Mouse (Mus musculus) stomach, embryonic 14.5 days (tissue): ENCODE measurements around the gene Emilin1. TPM values are rescaled to one million over a fixed set of nuclear protein-coding genes. Genes with fewer than 3 reads are reported as not detected.

Experiments
- ATAC-seq: fragments of 200-750 bp; cut with Nextera tagmentation; 2 replicates; pipeline ENCODE4 v1.8.0; 2017; ENCODE audit warnings: low read depth, moderate TSS enrichment; ENCODE audit not compliant: insufficient number of reproducible peaks, insufficient read depth, low FRiP score
- H3K27ac ChIP-seq: fragments of 300-500 bp; sonication (generic); 2 replicates; pipeline ENCODE4 v1.5.1; 2014; ENCODE audit warnings: mild to moderate bottlenecking, low read length, moderate library complexity, mixed read lengths
- H3K27me3 ChIP-seq: fragments of 300-500 bp; sonication (generic); 2 replicates; pipeline ENCODE4 v1.6.1; 2014; ENCODE audit warnings: low read length, control low read depth, mixed read lengths; ENCODE audit not compliant: control insufficient read depth, insufficient read depth
- H3K36me3 ChIP-seq: fragments of 300-500 bp; sonication (generic); 2 replicates; pipeline ENCODE4 v1.6.1; 2014; ENCODE audit warnings: mild to moderate bottlenecking, control low read depth, low read length, moderate library complexity, mixed read lengths; ENCODE audit not compliant: control insufficient read depth, insufficient read depth
- H3K4me1 ChIP-seq: fragments of 300-500 bp; sonication (generic); 2 replicates; pipeline ENCODE4 v1.6.1; 2014; ENCODE audit warnings: low read length, control low read depth, mixed read lengths; ENCODE audit not compliant: control insufficient read depth, insufficient read depth
- H3K4me2 ChIP-seq: fragments of 300-500 bp; sonication (generic); replicated peaks from 2 replicates; pipeline ENCODE4 v1.6.1; 2014; ENCODE audit warnings: low read depth, low read length, control low read depth
- H3K4me3 ChIP-seq: fragments of 300-500 bp; sonication (generic); 2 replicates; pipeline ENCODE4 v1.5.1; 2014; ENCODE audit warnings: low read depth, low read length, control low read depth
- H3K9ac ChIP-seq: fragments of 300-500 bp; sonication (generic); replicated peaks from 2 replicates; pipeline ENCODE4 v1.6.1; 2014; ENCODE audit warnings: low read depth, mild to moderate bottlenecking, control low read depth, low read length, moderate library complexity, mixed read lengths
- H3K9me3 ChIP-seq: fragments of 300-500 bp; sonication (generic); 2 replicates; pipeline ENCODE4 v1.6.1; 2016; ENCODE audit warnings: low read depth, low read length, control low read depth; ENCODE audit not compliant: control insufficient read depth
- WGBS: fragments of 180-500 bp; shearing (Covaris S2); extraction: QIAGEN DNeasy Blood & Tissue Kit; methylation state at CpG from one replicate; pipeline ENCODE4 v1.1.7; 2014; 5-methylcytosine and 5-hydroxymethylcytosine counted together
- polyA plus RNA-seq: library from polyadenylated mRNA; unstranded; fragments of >200 nt; fragmentation: Nextera tagmentation; extraction: Ambion mirVana; gene quantifications from 2 replicates; pipeline ENCODE4 v1.2.1, GENCODE M21; 2014

Emilin1 gene
- polyA plus RNA-seq, 1 experiment from 2014 or later: 208 TPM

GRCm38 (mm10) chr5:30909300-30909659 lies 3.9 kb upstream of the Emilin1 start:
- WGBS: 12% methylated on average over 7 of the region's 7 CpGs
- no peaks in the 10 kb centered on the region for H3K27me3 ChIP-seq
- ATAC-seq: no peak
- no peak overlapping the region for H3K4me3 ChIP-seq
- H3K4me1 ChIP-seq: peaks cover 57% of the 10 kb centered on the region
- H3K27ac ChIP-seq: peak overlapping the region; percentile 100
- peaks cover 10% of the 10 kb centered on the region for H3K36me3 ChIP-seq
- peak overlapping the region; percentile 93; the same call in 1 of the 2 replicates for H3K4me2 ChIP-seq
- no peak overlapping the region for H3K9ac ChIP-seq
- no peaks in the 10 kb centered on the region for H3K9me3 ChIP-seq

- Histone ChIP-seq H3K4me2 (no peak overlapping the region), H3K4me1 (peaks cover 57% of the 10 kb centered on the region)
- WGBS: 80% methylated on average over 7 of the region's 7 CpGs
Observed at GRCm38 (mm10) chr5:30909863-30910262, 3.3 kb upstream of the Emilin1 start.

GRCm38 (mm10) chr5:30910481-30910880 lies 2.7 kb upstream of the Emilin1 start:
- ATAC-seq: no peak
- Histone ChIP-seq H3K36me3 (peaks cover 3% of the 10 kb centered on the region; the same call in 1 of the 2 replicates), H3K9ac (no peak overlapping the region), H3K4me1 (peaks cover 58% of the 10 kb centered on the region), H3K4me3 (no peak overlapping the region), H3K27me3 (no peaks in the 10 kb centered on the region), H3K27ac (peak overlapping the region; percentile 96; the same call in 1 of the 2 replicates), H3K9me3 (no peaks in the 10 kb centered on the region), H3K4me2 (no peak overlapping the region)

More at GRCm38 (mm10) chr5:30909863-30910262, 3.3 kb upstream of the Emilin1 start:
- Histone ChIP-seq H3K4me3 (no peak overlapping the region), H3K27ac (peak overlapping the region; percentile 100), H3K9ac (no peak overlapping the region), H3K9me3 (no peaks in the 10 kb centered on the region), H3K27me3 (no peaks in the 10 kb centered on the region), H3K36me3 (peaks cover 6% of the 10 kb centered on the region)
- ATAC-seq: no peak

GRCm38 (mm10) chr5:30912156-30912555 lies 1.0 kb upstream of the Emilin1 start:
- Histone ChIP-seq H3K27me3 (no peaks in the 10 kb centered on the region), H3K9ac (no peak overlapping the region), H3K4me1 (peaks cover 56% of the 10 kb centered on the region), H3K9me3 (no peaks in the 10 kb centered on the region), H3K4me3 (no peak overlapping the region), H3K36me3 (peaks cover 4% of the 10 kb centered on the region), H3K27ac (peak overlapping the region; percentile 96), H3K4me2 (0 out of 2 replicates have a peak overlapping the region, but pooled peaks have one; percentile 0)
- 63% methylated on average over 5 of the region's 5 CpGs for WGBS
- ATAC-seq: no peak

- Histone ChIP-seq H3K4me1 (peaks cover 45% of the 10 kb centered on the region), H3K9ac (peak overlapping the region; percentile 77), H3K9me3 (no peaks in the 10 kb centered on the region), H3K27me3 (no peaks in the 10 kb centered on the region), H3K4me2 (peak overlapping the region; percentile 89), H3K4me3 (peak overlapping the region; percentile 43), H3K27ac (peak overlapping the region; percentile 96), H3K36me3 (peaks cover 24% of the 10 kb centered on the region)
- 31% methylated on average over 7 of the region's 7 CpGs for WGBS
- ATAC-seq: no peak
Observed at GRCm38 (mm10) chr5:30914101-30914635, 966 bp downstream of the Emilin1 start.

- peaks cover 26% of the 10 kb centered on the region for H3K36me3 ChIP-seq
- ATAC-seq: no peak
- peak overlapping the region; percentile 77 for H3K9ac ChIP-seq
- no peaks in the 10 kb centered on the region for H3K27me3 ChIP-seq
- H3K9me3 ChIP-seq: no peaks in the 10 kb centered on the region
- H3K4me2 ChIP-seq: peak overlapping the region; percentile 89
- 43% methylated on average over 6 of the region's 6 CpGs for WGBS
- H3K4me1 ChIP-seq: peaks cover 38% of the 10 kb centered on the region
- H3K4me3 ChIP-seq: peak overlapping the region; percentile 43
- peak overlapping the region; percentile 96 for H3K27ac ChIP-seq
Observed at GRCm38 (mm10) chr5:30914849-30915248, 1.6 kb downstream of the Emilin1 start.

- H3K27me3 ChIP-seq: no peaks in the 10 kb centered on the region
- peak overlapping the region; percentile 77 for H3K9ac ChIP-seq
- H3K4me1 ChIP-seq: peaks cover 34% of the 10 kb centered on the region
- peaks cover 29% of the 10 kb centered on the region for H3K36me3 ChIP-seq
- peak overlapping the region; percentile 43 for H3K4me3 ChIP-seq
- no peak for ATAC-seq
- H3K4me2 ChIP-seq: peak overlapping the region; percentile 89
- peak overlapping the region; percentile 96 for H3K27ac ChIP-seq
- no peaks in the 10 kb centered on the region for H3K9me3 ChIP-seq
- 45% methylated on average over 9 of the region's 9 CpGs for WGBS
Observed at GRCm38 (mm10) chr5:30915456-30915855, 2.3 kb downstream of the Emilin1 start.

GRCm38 (mm10) chr5:30915974-30916433 lies 2.8 kb downstream of the Emilin1 start:
- Histone ChIP-seq H3K9ac (0 out of 2 replicates have a peak overlapping the region, but pooled peaks have one; percentile 77), H3K27ac (peak overlapping the region; percentile 96; the same call in 1 of the 2 replicates), H3K4me2 (peak overlapping the region; percentile 89), H3K4me3 (peak overlapping the region; percentile 43), H3K9me3 (no peaks in the 10 kb centered on the region), H3K36me3 (peaks cover 29% of the 10 kb centered on the region), H3K27me3 (no peaks in the 10 kb centered on the region), H3K4me1 (peaks cover 28% of the 10 kb centered on the region)
- 3% methylated on average over 7 of the region's 7 CpGs for WGBS
- peak; percentile 43 for ATAC-seq

- ATAC-seq: no peak
- no peaks in the 10 kb centered on the region for H3K27me3 ChIP-seq
- no peak overlapping the region for H3K4me2 ChIP-seq
- no peak overlapping the region for H3K4me3 ChIP-seq
- no peak overlapping the region for H3K9ac ChIP-seq
- no peak overlapping the region for H3K27ac ChIP-seq
- WGBS: 93% methylated on average over 9 of the region's 9 CpGs
- peaks cover 29% of the 10 kb centered on the region for H3K36me3 ChIP-seq
- H3K4me1 ChIP-seq: peaks cover 22% of the 10 kb centered on the region; the same call in 1 of the 2 replicates
- no peaks in the 10 kb centered on the region for H3K9me3 ChIP-seq
Observed at GRCm38 (mm10) chr5:30916841-30917240, 3.6 kb downstream of the Emilin1 start.
